Mouse (Mus musculus) ovary, postnatal 36 days (tissue): ENCODE measurements around the gene Gm49378.
A peak's percentile ranks its signal among the peaks of the same experiment; 100 is the strongest.

Source experiments
- DNase-seq: peaks from one replicate; pipeline ENCODE4 v3.0.0; 2022; ENCODE audit warnings: low spot score, mixed read lengths

Gm49378 gene

DNA sequence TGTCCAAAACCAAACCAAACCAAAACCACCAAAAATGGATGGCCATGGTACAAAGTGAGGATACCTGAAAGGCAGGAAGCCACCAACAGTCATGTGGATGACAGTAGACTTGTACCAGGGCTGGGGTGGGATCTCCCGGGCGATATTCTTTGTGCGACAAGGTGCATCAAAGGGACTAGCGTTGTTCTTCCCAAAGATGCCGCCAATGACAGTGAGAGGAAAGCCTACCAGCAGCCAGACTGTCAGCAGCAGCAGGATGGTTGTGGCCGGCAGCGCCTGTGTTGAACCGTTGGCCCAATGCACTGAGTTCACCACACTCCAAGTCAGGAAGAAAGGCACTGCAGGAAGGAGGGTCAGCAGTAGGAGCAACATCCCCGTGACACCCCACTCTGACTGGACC lies at the start of gene Gm49378:
Gene Gm49378, minus strand, starts transcription at position 101 of the 400 bp plus-strand sequence.
- DNase-seq: no peak

DNA sequence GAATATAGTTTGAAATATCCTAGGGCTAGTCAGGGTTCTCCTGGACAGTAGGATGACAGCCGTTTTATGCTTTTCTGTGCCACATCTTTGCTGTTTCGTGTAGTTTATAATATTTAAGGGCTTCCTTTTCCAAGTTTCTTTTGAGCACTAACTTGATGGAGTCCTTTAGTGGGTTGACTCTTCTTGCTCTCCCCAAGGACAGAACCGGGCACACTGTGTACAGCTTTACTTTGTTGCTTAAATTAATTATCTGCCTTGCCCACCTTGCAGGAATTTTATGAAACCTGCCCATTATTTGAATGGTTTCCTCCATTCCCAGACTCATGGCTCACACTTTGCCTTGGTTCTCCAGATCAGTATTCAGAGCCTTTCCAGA lies 44.4 kb upstream of the Gm49378 start:
- DNase-seq: no peak

DNA sequence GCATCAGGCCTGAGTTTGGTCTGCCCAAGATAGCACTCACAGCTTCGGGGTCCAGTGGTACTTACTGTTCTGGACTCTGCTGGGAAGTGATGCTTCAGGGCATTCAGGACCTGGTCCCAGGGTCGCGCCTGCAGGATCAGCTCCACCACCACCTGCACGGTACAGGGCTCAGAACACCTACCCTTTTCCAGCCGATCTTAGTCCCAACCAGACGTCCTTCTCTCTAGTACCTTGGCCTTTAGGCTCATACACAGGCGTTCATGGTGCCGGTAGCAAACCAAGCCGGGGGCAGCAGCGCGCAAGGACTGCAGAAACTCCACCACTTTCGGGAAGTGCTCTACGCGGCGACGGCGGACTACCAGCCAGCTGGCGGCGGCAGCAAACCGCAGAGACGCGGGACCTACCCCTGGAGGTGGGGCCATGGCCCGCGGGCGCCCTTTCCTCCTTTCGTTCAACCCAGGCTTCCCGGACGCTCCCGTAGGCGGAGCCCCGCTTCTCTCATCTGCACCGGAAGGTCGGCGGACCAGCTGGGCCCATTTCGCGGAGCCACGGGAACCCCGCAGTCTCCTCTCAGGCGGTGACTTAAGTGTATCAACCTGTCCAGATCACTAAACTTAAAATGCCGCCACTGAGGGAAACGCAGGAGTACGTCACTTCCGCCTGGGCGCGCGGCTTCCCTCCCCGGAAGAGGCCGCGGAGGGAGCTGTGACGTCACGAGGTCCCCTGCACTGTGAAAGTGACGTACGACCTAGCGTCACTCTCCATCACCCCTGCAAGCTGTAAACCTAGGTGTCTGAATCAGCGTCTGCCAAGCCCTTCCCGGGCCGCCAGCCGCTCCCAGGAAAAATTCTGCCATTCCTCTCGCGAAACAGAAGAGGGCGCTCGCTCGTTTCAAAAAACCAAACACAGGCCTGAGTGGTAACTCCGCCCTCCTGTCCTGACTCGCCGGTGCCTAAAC lies 43.7 kb upstream of the Gm49378 start, which contains the start of gene Tinf2:
Gene Tinf2, minus strand, starts transcription at position 661 of the 958 bp plus-strand sequence.
- peak; percentile 90 for DNase-seq

DNA sequence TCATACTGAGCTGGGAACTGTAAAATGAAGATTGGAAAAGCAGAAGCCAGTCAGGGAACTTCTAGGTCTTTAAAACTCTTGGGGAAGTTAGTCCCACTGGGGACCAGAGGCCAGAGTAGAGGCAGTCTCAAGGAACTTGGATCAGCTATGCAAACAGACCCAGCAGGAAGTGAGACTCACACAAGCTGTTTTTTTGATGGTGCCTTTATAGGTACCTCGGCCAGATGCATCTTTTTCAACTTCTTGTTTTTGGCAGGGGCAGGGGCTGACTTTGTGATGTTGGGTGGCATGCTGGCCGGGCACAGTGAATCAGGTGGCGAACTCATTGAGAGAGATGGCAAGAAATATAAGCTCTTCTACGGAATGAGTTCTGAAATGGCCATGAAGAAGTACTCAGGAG lies 39.9 kb upstream of the Gm49378 start:
- no peak for DNase-seq

DNA sequence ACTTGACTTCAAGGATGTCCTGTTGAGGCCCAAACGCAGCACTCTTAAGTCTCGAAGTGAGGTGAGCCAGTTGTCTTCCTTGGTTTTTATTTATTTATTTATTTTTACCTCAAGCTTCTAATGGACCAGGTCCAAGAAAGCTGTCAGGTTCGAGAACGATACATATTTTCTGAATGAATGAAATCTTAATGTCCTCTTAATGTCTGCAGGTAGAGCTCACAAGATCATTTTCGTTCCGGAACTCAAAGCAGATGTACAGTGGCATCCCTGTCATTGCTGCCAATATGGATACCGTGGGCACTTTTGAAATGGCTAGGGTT lies 35.0 kb upstream of the Gm49378 start:
- DNase-seq: no peak

DNA sequence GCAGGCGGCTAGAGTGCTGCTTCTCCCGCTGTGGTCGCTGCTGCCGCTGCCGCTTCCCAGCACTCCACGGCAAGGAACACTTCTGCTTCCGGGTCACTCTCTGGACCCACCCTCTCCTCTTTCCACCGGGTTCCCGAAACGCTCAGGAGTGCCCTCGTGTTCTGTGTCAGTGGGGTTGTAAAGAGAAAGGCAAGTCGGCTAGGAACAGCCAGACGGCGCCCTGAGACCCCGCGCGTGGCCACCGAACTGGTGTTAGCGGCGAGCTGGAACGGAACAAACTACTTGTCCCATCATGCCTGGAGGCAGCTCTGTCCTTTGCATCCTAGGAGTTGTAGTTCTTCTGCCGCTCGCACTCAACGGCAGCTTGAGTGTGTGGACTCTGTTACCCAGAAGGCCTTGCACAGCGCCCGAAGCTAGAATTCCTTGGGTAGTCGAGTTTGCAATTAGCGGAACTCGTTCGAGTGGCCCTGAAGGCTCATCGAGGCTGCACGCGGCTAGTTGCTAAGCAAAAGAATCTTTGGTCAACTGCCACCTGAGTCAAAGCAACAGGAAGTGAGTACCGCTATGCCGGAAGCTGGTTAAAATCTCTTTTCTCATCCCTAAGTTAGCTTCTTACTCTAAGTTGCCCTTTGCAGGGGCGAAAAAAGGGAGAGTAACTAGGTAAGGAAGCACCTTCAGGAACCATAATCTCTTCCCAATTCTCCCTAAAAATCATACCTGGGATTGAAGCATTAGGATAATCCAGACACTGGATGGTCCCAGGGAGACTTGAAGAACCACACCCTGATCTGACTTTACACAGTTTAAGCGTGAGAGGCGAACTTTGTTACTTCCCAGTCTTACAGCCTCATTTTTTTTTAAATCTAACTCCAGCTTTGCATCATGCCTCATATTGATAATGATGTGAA lies 34.4 kb upstream of the Gm49378 start, which contains the start of the genes Gmpr2 and Nedd8:
Gene Gmpr2, plus strand, starts transcription at position 109 of the 908 bp plus-strand sequence.
Gene Nedd8, minus strand, starts transcription at position 292 of the 908 bp plus-strand sequence.
- peak; percentile 85 for DNase-seq

DNA sequence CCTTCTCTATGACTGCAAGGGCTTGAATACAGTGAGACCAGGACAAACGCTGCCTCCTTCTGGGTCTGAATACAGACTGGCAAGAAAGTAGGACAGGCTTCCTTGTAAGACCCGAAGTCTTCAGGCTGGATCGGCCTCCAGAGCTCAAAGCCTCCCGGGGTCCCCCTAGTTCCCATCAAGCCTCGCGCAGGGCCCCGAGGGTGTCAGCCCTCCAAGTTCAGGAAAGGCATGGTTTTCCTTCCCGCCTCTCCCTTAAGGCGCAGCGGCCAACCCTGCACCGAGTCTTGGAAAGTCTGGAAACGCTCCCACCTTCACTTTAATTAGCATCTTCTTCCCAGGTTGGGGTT lies 33.8 kb upstream of the Gm49378 start:
- DNase-seq: no peak

DNA sequence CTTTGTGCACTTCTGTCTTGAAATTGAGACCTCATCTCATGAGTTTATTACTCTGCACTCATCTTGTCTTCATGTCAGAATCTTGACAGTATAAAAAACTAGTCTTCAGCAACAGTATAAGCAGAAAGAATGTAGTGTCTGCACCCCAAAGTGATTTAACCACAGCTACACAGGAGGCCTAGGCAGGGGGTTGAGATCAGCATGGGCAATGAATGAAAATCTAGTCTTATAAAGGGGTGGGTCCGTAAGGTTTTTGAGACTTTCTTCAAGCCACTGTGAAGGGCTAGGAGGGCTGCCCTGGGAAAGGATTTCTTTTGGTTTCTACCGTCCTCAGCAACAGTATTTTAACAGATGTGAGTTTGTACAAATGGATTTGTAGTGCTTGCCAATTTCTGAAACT lies 22.9 kb upstream of the Gm49378 start:
- DNase-seq: no peak

DNA sequence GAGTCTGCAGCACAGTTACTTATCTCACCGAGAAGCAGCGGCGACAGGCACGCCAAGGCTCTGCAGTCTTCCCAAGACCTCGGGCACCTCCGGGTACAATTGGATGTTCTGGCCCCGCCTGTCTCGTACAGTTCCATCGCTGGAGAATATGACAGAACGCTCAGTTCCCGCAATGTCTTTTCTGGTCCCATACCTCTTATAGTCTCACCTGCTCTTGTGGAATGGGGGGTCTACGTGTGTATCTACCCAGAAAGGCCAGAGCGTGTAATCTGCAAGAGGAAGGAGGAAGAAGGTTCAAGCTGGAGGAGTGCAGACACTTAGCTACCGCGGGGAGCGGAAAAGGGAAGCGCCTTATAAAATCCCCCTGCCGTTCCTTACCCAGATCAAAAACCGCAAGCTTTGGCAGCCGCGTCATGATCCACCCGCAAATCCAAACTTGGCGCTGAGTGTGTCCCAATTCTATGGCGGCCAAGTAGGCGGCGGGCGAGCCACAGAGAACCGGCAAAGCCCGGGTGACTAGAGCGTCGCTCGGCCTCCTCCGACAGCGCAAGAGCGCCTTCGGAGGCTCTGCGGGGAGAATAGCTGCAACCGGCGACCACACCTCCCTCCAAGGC lies 22.4 kb upstream of the Gm49378 start, which contains the start of gene Mdp1:
Gene Mdp1, minus strand, starts transcription at position 549 of the 614 bp plus-strand sequence.
- peak; percentile 80 for DNase-seq

DNA sequence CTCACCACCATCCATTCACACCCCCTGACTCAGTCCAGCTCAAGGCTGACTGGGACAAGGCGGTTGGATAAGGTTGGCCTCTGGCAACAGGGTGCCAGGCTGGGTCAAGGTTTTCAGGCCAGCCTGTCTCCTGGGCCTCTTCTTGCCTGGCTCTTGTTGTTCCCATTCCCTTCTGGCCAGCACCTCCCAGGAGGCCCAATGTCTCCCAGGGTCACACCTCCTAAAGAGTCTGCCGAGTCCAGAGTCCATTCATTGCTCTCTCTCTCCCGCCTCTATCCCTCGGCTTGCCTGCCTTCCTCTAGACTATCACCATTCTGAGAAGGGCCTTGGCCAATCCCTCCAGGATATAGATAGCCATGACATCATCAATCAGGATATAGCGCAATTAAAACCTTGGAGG lies 20.3 kb upstream of the Gm49378 start:
- no peak for DNase-seq

DNA sequence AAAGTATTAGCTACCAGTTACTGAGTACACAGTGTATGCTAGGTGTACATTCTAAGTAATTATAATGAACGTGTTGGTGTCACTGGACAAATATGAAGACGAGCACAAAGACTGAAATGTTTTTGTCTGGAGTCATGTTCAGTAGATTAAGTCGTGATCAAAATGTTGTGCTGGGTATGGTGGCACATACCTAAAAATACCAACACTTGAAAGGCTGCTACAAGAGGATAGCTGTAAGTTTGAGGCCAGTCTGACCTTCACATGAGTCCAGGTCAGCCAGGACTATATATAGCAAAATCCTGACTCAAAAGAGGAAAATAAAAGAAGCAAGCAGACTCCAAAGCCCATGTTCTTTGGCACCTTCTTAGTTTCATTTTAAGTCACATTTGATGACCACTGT lies 19.2 kb upstream of the Gm49378 start:
- DNase-seq: no peak

DNA sequence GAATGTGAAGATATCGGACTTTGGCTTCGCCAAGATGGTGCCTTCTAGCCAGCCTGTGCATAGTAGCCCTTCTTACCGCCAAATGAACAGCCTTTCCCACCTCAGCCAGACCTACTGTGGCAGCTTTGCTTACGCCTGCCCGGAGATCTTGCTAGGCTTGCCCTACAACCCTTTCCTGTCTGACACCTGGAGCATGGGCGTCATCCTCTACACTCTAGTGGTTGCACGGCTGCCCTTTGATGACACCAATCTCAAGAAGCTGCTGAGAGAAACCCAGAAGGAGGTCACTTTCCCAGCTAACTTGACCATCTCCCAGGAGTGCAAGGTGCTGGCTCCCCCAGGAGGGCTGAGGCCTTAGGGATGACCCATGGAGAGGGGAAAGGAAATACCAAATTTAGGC lies 13.8 kb upstream of the Gm49378 start:
- DNase-seq: no peak

DNA sequence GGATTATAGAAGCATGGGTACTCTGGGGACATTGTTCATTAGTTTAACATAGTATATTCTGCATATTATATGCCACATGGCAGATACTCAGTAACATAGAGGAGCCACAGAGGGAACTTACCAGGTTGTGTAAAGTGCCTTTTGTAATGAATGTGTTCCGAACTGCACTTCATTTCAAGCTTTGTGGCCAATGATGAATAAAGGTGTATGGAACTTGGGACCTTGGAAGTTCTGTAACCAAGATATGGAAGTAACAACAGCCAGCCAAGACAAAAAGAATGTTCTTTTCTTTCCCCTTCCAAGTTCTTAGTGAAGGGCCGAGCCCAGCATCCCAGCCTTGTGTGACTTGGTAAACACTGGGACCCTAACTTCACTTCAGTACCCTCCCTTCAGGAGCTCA lies 12.2 kb upstream of the Gm49378 start, which contains the start of gene Tssk4:
Gene Tssk4, plus strand, starts transcription at position 301 of the 400 bp plus-strand sequence.
- DNase-seq: no peak

DNA sequence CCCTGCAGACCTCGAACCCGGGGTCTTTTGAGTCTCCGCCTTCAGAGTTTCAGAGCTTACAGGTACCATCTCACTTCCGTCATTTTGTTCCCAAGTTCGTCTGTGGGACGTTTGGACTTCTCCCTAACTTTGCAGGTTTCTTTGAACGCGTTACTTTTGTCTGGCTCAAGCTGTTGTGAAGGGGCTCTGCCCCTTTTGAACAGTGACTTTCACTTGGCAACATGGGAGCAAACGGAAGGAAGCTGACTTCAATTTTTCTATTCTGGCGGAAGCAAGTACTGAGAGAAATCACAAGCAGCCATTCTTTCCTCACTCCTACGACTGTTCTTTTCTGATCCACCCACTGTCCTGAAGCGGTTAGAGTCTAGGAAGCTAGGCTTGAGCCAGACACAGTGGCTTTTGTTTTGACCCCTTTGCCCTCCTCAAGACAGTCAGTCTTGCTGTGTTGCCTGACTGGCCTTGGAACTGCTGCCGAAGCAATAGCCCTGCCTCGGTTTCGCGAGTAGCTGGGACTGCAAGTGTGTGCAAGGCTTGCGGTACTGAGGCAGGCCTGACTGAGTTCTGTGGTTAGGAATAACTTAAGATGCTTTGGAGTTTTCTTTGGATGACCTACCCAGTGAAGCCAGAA lies 6.7 kb upstream of the Gm49378 start:
- DNase-seq: no peak

DNA sequence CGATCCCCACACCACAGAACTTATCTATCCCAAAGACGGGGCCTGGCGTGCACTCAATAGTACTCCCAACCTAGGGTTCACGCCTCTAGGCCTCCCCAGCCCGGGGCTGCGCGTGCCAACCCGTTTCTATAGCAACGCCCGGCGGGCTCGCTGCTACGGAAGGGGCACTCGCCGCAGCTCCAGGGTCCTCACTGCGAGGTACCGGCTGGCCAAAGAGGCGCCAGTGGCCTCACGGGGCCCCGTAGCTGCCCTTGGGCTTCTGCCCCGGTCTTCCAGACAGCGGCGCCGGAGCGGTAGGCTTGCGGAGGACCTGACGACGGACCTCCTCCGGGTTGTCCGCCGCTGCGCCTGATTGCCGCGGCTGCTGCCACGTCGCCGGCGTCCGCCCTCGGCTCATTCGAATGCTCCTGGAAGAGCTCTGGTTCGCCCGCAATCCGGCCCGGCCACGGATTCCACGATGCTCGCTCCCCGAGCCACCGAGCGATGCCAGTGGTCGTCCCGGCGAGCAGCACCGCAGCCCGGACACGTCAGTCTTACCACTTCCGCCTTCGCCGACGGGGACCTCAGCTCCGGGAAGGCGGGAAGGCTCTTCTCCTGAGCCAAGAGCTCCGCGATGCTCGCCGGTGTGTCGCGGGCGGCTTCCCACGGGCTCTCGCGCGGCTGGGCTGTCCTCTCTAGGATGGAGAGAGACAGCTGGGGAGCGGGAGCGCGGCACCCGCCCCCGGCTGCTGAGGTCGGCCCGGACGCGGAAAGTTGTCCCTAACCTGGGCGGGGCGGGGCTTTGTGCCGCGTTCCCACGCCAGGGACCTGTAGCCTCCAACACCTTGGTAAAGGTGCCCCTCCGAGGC lies 5.6 kb upstream of the Gm49378 start, which contains the start of gene Tm9sf1:
Gene Tm9sf1, minus strand, starts transcription at position 747 of the 848 bp plus-strand sequence.
- peak; percentile 89 for DNase-seq

DNA sequence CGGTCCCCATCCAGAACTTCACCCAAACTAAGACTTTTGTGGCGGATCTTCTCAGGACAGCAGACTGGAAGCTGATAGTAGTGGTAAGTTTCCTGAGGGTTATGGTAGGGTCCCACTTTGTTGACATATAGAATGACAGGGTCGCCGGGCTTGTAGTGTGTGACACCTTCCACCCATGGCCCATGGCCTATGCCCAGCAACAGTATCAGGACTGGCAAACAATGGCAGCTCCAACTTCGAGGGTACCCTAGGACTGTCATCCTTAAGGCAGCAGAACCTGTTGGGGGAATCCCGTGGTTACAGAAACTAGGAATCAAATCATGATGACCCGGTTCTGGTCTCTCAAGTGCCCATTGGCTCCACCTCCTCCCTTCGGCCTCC lies 5.0 kb upstream of the Gm49378 start:
- no peak for DNase-seq

DNA sequence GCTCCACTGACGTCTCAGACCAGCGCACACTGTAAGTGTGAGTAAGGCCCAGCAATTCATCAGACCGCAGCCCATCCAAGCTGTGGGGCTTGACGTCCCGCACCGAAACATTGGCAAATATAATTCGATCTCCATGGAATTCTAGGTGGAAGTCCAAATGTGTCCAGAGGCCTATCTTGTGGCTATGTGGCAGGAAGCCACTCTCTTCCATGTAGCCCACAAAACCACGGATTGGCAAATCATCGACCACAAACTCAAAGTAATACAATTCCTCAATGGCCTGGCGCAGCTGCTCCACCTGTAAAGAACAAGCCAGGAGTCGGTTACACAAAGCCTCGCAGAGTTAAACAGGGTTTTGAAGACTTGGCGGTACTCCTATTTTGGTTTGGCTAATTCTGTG lies 3.6 kb upstream of the Gm49378 start:
- DNase-seq: no peak

DNA sequence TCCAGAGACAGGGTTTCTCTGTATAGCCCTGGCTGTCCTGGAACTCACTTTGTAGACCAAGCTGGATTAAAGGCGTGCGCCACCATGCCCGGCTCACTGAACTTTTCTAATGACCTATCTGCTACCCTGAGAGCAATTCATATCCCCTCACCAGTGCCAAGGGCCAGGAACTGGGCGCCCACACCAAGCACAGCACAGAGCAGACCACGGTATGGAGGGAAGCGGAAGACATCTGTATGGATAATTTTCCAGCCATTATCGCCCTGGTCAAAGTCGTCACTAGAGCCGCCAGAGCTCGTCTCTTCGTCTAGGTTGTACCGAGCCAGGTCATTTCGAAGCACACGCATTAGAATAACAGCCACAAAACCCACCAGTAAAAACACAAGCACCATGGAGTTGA lies 3.1 kb upstream of the Gm49378 start:
- DNase-seq: no peak

DNA sequence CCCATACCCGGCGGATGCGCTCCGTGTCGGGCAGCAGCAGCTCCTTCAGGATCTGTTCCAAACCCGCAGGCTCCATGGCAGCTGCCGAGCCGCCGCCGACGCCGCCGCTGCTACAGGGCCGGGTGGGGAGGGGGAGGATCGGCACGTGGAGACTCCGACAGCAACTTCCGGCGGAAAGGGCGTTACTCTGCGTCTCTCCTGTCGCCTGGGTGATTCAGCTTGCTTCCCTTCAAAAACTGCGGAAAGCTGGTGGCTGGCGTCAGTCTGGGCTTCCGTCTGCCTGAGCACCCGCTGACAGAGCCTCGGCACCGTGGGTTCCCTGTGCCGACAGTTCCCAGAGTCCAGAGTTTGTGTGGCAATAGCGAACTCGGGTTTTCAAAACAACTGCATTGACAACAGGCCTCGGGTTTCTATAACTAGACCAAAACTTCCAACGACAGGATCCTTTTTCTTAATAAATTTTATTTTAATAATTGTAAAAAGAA lies 2.1 kb downstream of the Gm49378 start, which contains the start of gene Ipo4:
Gene Ipo4, minus strand, starts transcription at position 435 of the 485 bp plus-strand sequence.
- peak; percentile 82 for DNase-seq

DNA sequence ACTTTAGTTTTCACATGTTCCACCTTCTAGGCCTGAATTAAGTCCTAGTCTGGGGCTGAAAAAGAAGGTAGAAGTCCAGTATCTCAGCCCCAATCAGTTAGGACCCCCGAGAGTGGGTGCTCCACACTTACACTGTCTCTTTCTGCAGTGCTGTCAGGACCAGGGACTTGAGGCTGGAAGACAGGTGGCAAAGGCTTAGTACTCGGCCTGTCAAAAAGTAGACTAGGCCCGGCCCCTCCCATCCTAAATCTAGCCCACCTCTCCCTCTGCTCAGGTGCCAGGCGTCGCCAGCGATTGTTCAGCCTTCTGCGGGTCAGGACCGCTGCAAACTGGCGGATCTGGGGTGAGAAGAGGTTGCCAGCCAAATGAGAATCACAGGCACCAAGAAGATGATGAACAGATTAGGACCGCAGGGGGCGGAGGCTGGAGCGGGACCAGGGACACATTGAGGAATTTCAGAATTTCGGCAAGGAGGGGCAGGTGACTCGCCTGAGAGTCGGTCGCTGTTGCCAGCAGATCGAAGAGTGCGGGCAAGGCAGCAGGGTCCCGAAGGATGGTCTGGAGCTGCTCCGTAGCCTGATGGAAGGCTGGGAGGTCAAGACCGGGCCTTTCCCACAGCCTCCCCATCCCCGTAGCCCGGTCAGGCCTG lies 2.7 kb downstream of the Gm49378 start:
- DNase-seq: peak; percentile 37
